Mouse (Mus musculus): ENCODE measurements around the gene Mageb3.
"Not testable (repeated sequence)": the region's sequence is repeated elsewhere in the genome, so short reads cannot be mapped to it uniquely, and the experiment has no call there.

DNA sequence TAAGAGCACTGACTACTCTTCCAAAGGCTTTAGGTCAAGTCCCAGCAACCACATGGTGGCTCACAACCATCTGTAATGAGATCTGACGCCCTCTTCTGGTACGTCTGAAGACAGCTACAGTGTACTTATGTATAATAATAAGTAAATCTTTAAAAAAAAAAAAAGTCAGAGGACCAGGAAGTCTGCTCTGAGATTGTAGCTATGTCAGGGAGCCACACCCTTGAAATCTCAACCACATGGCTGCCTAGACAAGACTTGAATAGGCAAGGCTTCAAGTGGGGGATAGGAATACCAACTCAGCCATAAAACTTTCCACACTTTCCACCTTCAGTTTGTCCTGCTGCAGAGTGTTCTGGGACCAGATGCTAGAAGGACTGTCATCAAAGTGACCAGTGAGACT is 18.3 kb downstream of the Mageb3 start:
- not testable (repeated sequence) for TF ChIP-seq POLR2A, CTCF (IDR thresholded peaks at IDR 0.05; ENCODE audit: extremely low read depth, insufficient read depth, low read length)

All from cortical plate, adult 2 months (tissue).